Mouse (Mus musculus): ENCODE data around the gene Pde1b. TPM values are rescaled to one million over a fixed set of nuclear protein-coding genes. Genes with fewer than 3 reads are reported as not detected.

The Pde1b gene
- polyA plus RNA-seq, 1 experiment from 2014 or later = 70.8 TPM

Other genes with a start within 250 kb of the Pde1b start
- 0.75 and 0.82 TPM in 2 replicates for gene Nfe2, start 244.6 kb upstream of the Pde1b start, polyA plus RNA-seq (2015; fragmentation: Nextera tagmentation; extraction: Ambion mirVana)
- gene Copz1, start 230.3 kb upstream of the Pde1b start, polyA plus RNA-seq (2015; fragmentation: Nextera tagmentation; extraction: Ambion mirVana) = 218 and 221 TPM in 2 replicates
- 0.18 and 0.94 TPM in 2 replicates for gene Gpr84, start 192.4 kb upstream of the Pde1b start, polyA plus RNA-seq (2015; fragmentation: Nextera tagmentation; extraction: Ambion mirVana)
- gene Zfp385a, start 162.9 kb upstream of the Pde1b start, polyA plus RNA-seq (2015; fragmentation: Nextera tagmentation; extraction: Ambion mirVana) = 15.1 and 17.9 TPM in 2 replicates
- 6.8 and 7.8 TPM in 2 replicates for gene Itga5, start 136.3 kb upstream of the Pde1b start, polyA plus RNA-seq (2015; fragmentation: Nextera tagmentation; extraction: Ambion mirVana)
- not detected in 2 replicates for gene Gtsf1, start 72.6 kb upstream of the Pde1b start, polyA plus RNA-seq (2015; fragmentation: Nextera tagmentation; extraction: Ambion mirVana)
- not detected in 2 replicates for gene Gtsf2, start 54.6 kb upstream of the Pde1b start, polyA plus RNA-seq (2015; fragmentation: Nextera tagmentation; extraction: Ambion mirVana)
- 1.2 and 1.8 TPM in 2 replicates for gene Nckap1l, start 49.2 kb upstream of the Pde1b start, polyA plus RNA-seq (2015; fragmentation: Nextera tagmentation; extraction: Ambion mirVana)
- gene Ppp1r1a, start 35.0 kb downstream of the Pde1b start, polyA plus RNA-seq (2015; fragmentation: Nextera tagmentation; extraction: Ambion mirVana) = 84.8 and 86.8 TPM in 2 replicates
- not detected in 2 replicates for gene Glycam1, start 62.0 kb downstream of the Pde1b start, polyA plus RNA-seq (2015; fragmentation: Nextera tagmentation; extraction: Ambion mirVana)